Mouse (Mus musculus) intestine, postnatal 0 days (tissue): Measurements from ENCODE around the gene Cd300lb. TPM values are rescaled to one million over a fixed set of nuclear protein-coding genes. Genes with fewer than 3 reads are reported as not detected.
A peak's percentile ranks its signal among the peaks of the same experiment; 100 is the strongest.

Experiments used
- ATAC-seq: fragments of 200-750 bp; cut with Nextera tagmentation; 2 replicates; pipeline ENCODE4 v1.8.0; 2017; ENCODE audit warnings: mild to moderate bottlenecking, moderate TSS enrichment, moderate library complexity
- H3K27ac ChIP-seq: fragments of 300-500 bp; sonication (generic); 2 replicates; pipeline ENCODE4 v1.5.1; 2014; ENCODE audit warnings: mild to moderate bottlenecking, low read depth, low read length, moderate library complexity
- H3K27me3 ChIP-seq: fragments of 300-500 bp; sonication (generic); replicated peaks from 2 replicates; pipeline ENCODE4 v1.6.1; 2014; ENCODE audit warnings: low read length, mixed read lengths; ENCODE audit not compliant: control insufficient read depth, insufficient read depth
- H3K36me3 ChIP-seq: fragments of 300-500 bp; sonication (generic); 2 replicates; pipeline ENCODE4 v1.6.1; 2014; ENCODE audit warnings: mild to moderate bottlenecking, moderate library complexity; ENCODE audit not compliant: control insufficient read depth, insufficient read depth
- H3K4me1 ChIP-seq: fragments of 300-500 bp; sonication (generic); replicated peaks from 2 replicates; pipeline ENCODE4 v1.6.1; 2014; ENCODE audit warnings: antibody characterized with exemption, low read length, mixed read lengths; ENCODE audit not compliant: control insufficient read depth, insufficient read depth
- H3K4me2 ChIP-seq: fragments of 300-500 bp; sonication (generic); replicated peaks from 2 replicates; pipeline ENCODE4 v1.6.1; 2014; ENCODE audit warnings: low read depth, mild to moderate bottlenecking, moderate library complexity
- H3K4me3 ChIP-seq: fragments of 300-500 bp; sonication (generic); 2 replicates; pipeline ENCODE4 v1.5.1; 2014; ENCODE audit warnings: low read depth, low read length
- H3K9ac ChIP-seq: fragments of 300-500 bp; sonication (generic); 2 replicates; pipeline ENCODE4 v1.6.1; 2014; ENCODE audit warnings: mild to moderate bottlenecking, low read depth, low read length
- H3K9me3 ChIP-seq: fragments of 300-500 bp; sonication (generic); 2 replicates; pipeline ENCODE4 v1.6.1; 2016; ENCODE audit warnings: mixed run types; ENCODE audit not compliant: control insufficient read depth
- CTCF ChIP-seq: sonication (generic); IDR thresholded peaks from 2 replicates; pipeline ENCODE4 v1.5.1; 2016; ENCODE audit warnings: low read depth, mild to moderate bottlenecking, control low read depth, antibody characterized with exemption, moderate library complexity
- WGBS: fragments of 180-500 bp; shearing (Covaris S2); extraction: QIAGEN DNeasy Blood & Tissue Kit; methylation state at CpG from one replicate; pipeline ENCODE4 v1.1.7; 2014; 5-methylcytosine and 5-hydroxymethylcytosine counted together
- polyA plus RNA-seq: library from polyadenylated mRNA; unstranded; fragments of >200 nt; fragmentation: Nextera tagmentation; extraction: Ambion mirVana; gene quantifications from 2 replicates; pipeline ENCODE4 v1.2.1, GENCODE M21; 2015

The Cd300lb gene
- polyA plus RNA-seq, 1 experiment from 2014 or later = 0.14 TPM

DNA sequence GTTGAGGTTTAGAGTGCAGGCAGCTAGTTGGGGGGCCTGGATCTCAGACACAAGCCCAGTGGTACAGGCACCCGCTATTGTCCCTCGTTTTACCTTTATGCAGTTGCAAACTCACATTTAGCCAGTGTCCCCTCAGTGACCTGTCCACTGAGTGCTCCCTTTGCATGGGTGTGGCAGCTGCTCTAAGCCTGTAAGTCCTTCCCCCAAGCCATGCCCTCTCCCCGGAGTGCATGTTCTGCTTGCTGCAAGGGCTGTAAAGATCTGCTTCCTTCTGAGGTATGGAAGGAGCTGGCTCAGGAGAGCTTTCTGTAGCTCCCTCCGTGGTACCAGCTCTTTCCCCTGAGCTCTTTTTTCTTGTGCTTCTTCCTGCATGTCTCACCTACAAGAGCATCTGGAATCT is 595 bp downstream of the Cd300lb start:
- H3K9ac ChIP-seq = no peak overlapping the region
- H3K27me3 ChIP-seq = no peaks in the 10 kb centered on the region
- WGBS = 49% methylated on average over 4 of the region's 4 CpGs
- H3K9me3 ChIP-seq = no peaks in the 10 kb centered on the region
- no peaks in the 10 kb centered on the region for H3K4me1 ChIP-seq
- no peak overlapping the region for H3K4me2 ChIP-seq
- no peak overlapping the region for H3K4me3 ChIP-seq
- ATAC-seq = no peak
- no peaks in the 10 kb centered on the region for H3K36me3 ChIP-seq
- H3K27ac ChIP-seq = no peak overlapping the region
- no peak for TF ChIP-seq CTCF

DNA sequence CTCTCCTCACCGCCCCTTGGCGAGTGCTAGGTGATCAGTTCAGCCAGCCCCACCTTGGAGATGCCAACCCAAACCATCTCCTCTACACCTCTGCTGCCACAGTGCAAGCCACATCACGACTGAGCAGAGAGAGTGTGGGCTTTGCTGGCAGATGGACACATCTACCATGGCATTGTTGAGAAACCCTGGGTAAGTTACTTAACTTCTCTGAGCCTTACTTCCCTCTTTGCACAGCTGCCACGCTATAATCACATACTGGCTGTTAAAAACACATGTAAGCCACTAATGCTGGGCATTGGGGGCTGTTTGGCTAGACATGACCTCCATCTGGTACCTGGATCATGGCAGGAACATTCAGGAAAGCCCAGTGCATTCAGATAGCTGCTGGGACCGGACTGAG is 3.1 kb downstream of the Cd300lb start:
- no peak for TF ChIP-seq CTCF
- H3K9ac ChIP-seq = no peak overlapping the region
- no peaks in the 10 kb centered on the region for H3K4me1 ChIP-seq
- no peak overlapping the region for H3K4me2 ChIP-seq
- no peak overlapping the region for H3K4me3 ChIP-seq
- H3K27ac ChIP-seq = no peak overlapping the region
- ATAC-seq = no peak
- no peaks in the 10 kb centered on the region for H3K9me3 ChIP-seq
- H3K36me3 ChIP-seq = no peaks in the 10 kb centered on the region
- WGBS = 74% methylated on average over 5 of the region's 5 CpGs
- H3K27me3 ChIP-seq = no peaks in the 10 kb centered on the region

DNA sequence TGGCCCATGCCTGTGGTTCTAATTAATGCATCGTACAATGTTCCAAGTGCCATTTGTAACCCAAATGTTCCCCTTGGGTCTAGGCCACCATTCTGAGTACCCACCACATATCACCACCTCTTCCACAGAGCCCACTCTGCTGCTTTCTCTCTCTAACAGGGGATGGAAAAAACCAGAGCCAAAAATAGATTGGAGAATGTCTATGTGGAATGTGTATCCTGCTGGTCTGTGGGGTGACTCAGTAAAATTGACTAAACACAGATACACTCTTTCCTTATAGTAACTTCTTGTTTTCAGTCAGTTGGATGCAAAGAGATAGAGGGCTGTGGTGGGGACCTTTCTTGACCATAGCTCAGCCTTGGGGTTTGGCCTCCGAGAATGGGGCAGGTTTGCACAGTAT is 4.6 kb downstream of the Cd300lb start:
- H3K4me3 ChIP-seq = no peak overlapping the region
- H3K9ac ChIP-seq = no peak overlapping the region
- no peaks in the 10 kb centered on the region for H3K36me3 ChIP-seq
- 90% methylated on average over 2 of the region's 2 CpGs for whole genome bisulfite sequencing
- H3K27ac ChIP-seq = no peak overlapping the region
- TF ChIP-seq CTCF = no peak
- no peaks in the 10 kb centered on the region for H3K4me1 ChIP-seq
- ATAC-seq = no peak
- H3K9me3 ChIP-seq = no peaks in the 10 kb centered on the region
- H3K4me2 ChIP-seq = no peak overlapping the region
- H3K27me3 ChIP-seq = no peaks in the 10 kb centered on the region

DNA sequence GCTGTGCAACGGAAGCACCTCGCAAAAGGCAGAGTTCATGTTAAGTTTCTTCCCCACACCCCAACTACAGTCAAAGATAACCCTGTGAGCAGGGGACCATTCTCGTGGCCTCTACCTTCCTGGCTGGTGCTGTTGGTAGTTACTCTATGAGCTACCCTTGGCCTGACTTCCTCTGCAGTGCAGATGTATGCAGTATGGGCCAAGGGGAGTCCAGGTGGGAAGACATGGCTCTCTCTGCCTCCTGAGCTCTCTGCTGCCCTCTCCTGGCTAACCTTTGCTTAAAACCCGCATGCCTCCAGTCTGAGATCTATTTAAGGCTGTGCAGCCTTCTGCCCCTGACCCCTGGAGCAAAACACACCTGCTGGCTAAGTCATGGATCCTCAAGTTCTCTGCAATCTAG is 10.2 kb downstream of the Cd300lb start:
- TF ChIP-seq CTCF = peak; percentile 71
- no peak overlapping the region for H3K9ac ChIP-seq
- no peaks in the 10 kb centered on the region for H3K36me3 ChIP-seq
- H3K4me3 ChIP-seq = no peak overlapping the region
- H3K9me3 ChIP-seq = no peaks in the 10 kb centered on the region
- H3K27me3 ChIP-seq = no peaks in the 10 kb centered on the region
- WGBS = 72% methylated on average over 4 of the region's 4 CpGs
- H3K27ac ChIP-seq = no peak overlapping the region
- H3K4me1 ChIP-seq = no peaks in the 10 kb centered on the region
- no peak for ATAC-seq
- no peak overlapping the region for H3K4me2 ChIP-seq

DNA sequence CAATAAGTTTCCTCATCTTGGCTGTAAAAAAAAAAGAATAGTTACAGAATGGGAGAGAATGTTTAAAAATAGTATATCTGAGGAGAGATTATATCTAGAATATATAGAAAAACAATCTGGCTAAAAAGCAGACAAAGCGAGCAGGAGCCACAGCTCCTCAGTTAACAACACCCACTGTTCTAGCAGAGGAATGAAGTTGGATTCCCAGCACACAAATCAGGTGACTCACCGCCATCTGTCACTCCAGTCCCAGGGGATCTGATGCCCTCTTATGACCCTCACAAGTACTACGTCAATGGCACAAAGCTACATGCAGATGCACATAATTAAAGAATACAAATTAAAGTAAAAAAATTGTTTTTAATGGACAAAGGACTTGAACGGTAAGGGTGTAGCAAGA is 11.7 kb downstream of the Cd300lb start:
- Histone ChIP-seq H3K27ac (no peak overlapping the region), H3K9ac (no peak overlapping the region)
- no peak for TF ChIP-seq CTCF

DNA sequence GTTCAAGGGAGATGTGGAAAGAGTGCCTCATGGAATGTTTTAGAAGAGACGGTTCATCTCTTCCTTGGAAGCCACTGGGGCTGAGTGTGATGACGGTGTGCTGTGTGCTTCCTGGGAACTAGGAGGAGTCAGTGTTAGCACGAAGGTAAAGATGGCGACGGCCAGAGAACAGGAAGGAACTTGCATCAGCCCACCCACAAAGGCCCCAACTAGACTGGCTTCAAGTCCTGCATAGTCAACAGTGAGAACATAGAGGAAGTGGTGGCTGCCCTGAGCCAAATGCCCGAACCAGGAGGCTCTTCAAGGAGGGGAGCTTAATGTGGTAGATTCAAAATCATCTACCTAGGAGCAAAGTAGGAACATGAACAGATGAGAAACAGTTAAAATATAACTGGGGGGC is 17.1 kb downstream of the Cd300lb start:
- no peaks in the 10 kb centered on the region for H3K4me1 ChIP-seq
- no peak for ATAC-seq
- no peak overlapping the region for H3K9ac ChIP-seq
- TF ChIP-seq CTCF = no peak
- no peak overlapping the region for H3K4me2 ChIP-seq
- no peaks in the 10 kb centered on the region for H3K36me3 ChIP-seq
- H3K27me3 ChIP-seq = no peaks in the 10 kb centered on the region
- H3K4me3 ChIP-seq = no peak overlapping the region
- H3K9me3 ChIP-seq = no peaks in the 10 kb centered on the region
- whole genome bisulfite sequencing = 74% methylated on average over 6 of the region's 6 CpGs
- no peak overlapping the region for H3K27ac ChIP-seq

More for the DNA sequence above, 11.7 kb downstream of the Cd300lb start:
- H3K27me3 ChIP-seq = no peaks in the 10 kb centered on the region
- no peak overlapping the region for H3K4me3 ChIP-seq
- no peaks in the 10 kb centered on the region for H3K36me3 ChIP-seq
- no peaks in the 10 kb centered on the region for H3K9me3 ChIP-seq
- ATAC-seq = no peak
- H3K4me1 ChIP-seq = no peaks in the 10 kb centered on the region
- 79% methylated on average over 4 of the region's 4 CpGs for WGBS
- no peak overlapping the region for H3K4me2 ChIP-seq

DNA sequence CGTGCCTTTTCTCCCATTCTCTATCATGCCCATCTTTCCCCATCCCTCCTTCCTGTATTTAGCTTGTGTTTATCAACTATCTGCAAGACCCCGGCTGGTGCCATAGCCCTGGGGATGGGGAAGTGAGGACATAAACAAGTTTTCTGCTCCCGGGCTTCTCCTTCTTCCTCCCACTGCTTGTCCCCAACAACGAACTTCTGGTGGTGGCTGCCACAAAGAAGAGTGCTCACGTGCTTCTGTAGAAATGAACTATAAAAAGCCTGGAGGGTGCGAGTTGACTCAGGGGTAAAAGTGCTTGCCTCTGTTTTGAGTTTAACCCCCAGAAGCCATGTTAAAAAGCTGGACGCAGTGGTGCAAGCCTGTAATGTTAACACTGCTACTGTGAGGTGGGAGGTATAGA is 19.2 kb downstream of the Cd300lb start:
- H3K9ac ChIP-seq = no peak overlapping the region
- H3K4me3 ChIP-seq = no peak overlapping the region
- 31% methylated on average over 7 of the region's 7 CpGs for whole genome bisulfite sequencing
- H3K27me3 ChIP-seq = no peaks in the 10 kb centered on the region
- no peaks in the 10 kb centered on the region for H3K9me3 ChIP-seq
- no peak overlapping the region for H3K4me2 ChIP-seq
- TF ChIP-seq CTCF = no peak
- no peaks in the 10 kb centered on the region for H3K36me3 ChIP-seq
- no peaks in the 10 kb centered on the region for H3K4me1 ChIP-seq
- no peak overlapping the region for H3K27ac ChIP-seq
- no peak for ATAC-seq
